Mouse (Mus musculus) olfactory bulb, adult 2 months (tissue): ENCODE measurements at regions not wholly inside any gene's neighbourhood (a gene's known extent, or its start where the extent isn't known, plus 50 kb on each side); places are given as distances from the start of the nearest gene placed in this dataset.

Experiments
- H3K27ac ChIP-seq: fragments of 200-500 bp; 2 replicates; pipeline ENCODE4 v1.5.1; 2012; ENCODE audit warnings: low read depth, low read length; ENCODE audit not compliant: insufficient read depth
- H3K4me1 ChIP-seq: fragments of 200-500 bp; 2 replicates; pipeline ENCODE4 v1.6.1; 2012; ENCODE audit warnings: low read length; ENCODE audit not compliant: control insufficient read depth, insufficient read depth
- H3K4me3 ChIP-seq: fragments of 200-500 bp; 2 replicates; pipeline ENCODE4 v1.5.1; 2012; ENCODE audit warnings: mild to moderate bottlenecking, low read depth, low read length, moderate library complexity; ENCODE audit not compliant: insufficient read depth
- CTCF ChIP-seq: fragments of 200-500 bp; IDR thresholded peaks from 2 replicates; pipeline ENCODE4 v1.5.1; 2012; ENCODE audit warnings: low read depth, mild to moderate bottlenecking, low read length, moderate library complexity; ENCODE audit not compliant: insufficient read depth
- POLR2A ChIP-seq: fragments of 200-500 bp; IDR thresholded peaks from 2 replicates; pipeline ENCODE4 v1.6.1; 2012; ENCODE audit warnings: mild to moderate bottlenecking, low read depth, low read length, moderate library complexity; ENCODE audit not compliant: insufficient read depth
- WGBS: fragments of 180-500 bp; shearing (Covaris S2); methylation state at CpG from one replicate; pipeline ENCODE4 v1.1.7; 2018; 5-methylcytosine and 5-hydroxymethylcytosine counted together

GRCm38 (mm10) chr13:35208319-35208718 lies 181.4 kb upstream of the Eci2 start:
- Histone ChIP-seq H3K4me3 (no peak overlapping the region), H3K27ac (no peak overlapping the region), H3K4me1 (no peaks in the 10 kb centered on the region)
- WGBS = 83% methylated on average over 3 of the region's 3 CpGs
- TF ChIP-seq CTCF (no peak), POLR2A (no peak)

- 87% methylated on average over 4 of the region's 4 CpGs for WGBS
- Histone ChIP-seq H3K4me3 (no peak overlapping the region), H3K4me1 (no peaks in the 10 kb centered on the region), H3K27ac (no peak overlapping the region)
- TF ChIP-seq CTCF (no peak), POLR2A (no peak)
Measured at GRCm38 (mm10) chr13:35209551-35209950, 182.7 kb upstream of the Eci2 start.

GRCm38 (mm10) chr13:35211834-35212233 lies 184.9 kb upstream of the Eci2 start:
- no peak for TF ChIP-seq CTCF
- WGBS = 93% methylated on average over 9 of the region's 9 CpGs
- H3K4me3 ChIP-seq = no peak overlapping the region
- H3K4me1 ChIP-seq = no peaks in the 10 kb centered on the region
- no peak overlapping the region for H3K27ac ChIP-seq

GRCm38 (mm10) chr13:35212276-35212675 lies 185.4 kb upstream of the Eci2 start:
- Histone ChIP-seq H3K4me1 (no peaks in the 10 kb centered on the region), H3K4me3 (no peak overlapping the region), H3K27ac (no peak overlapping the region)
- no peak for TF ChIP-seq CTCF
- TF ChIP-seq POLR2A = no peak
- WGBS = 88% methylated on average over 4 of the region's 4 CpGs

GRCm38 (mm10) chr13:35214219-35214618 lies 187.3 kb upstream of the Eci2 start:
- 83% methylated on average over 4 of the region's 4 CpGs for WGBS
- H3K4me3 ChIP-seq = no peak overlapping the region
- no peak overlapping the region for H3K27ac ChIP-seq
- H3K4me1 ChIP-seq = no peaks in the 10 kb centered on the region
- no peak for TF ChIP-seq CTCF
- TF ChIP-seq POLR2A = no peak

GRCm38 (mm10) chr13:35226142-35226829 lies 199.4 kb upstream of the Eci2 start:
- Histone ChIP-seq H3K27ac (no peak overlapping the region), H3K4me1 (no peaks in the 10 kb centered on the region), H3K4me3 (no peak overlapping the region)
- WGBS = 83% methylated on average over 7 of the region's 7 CpGs
- TF ChIP-seq POLR2A (no peak), CTCF (no peak)

- 88% methylated on average over 1 of the region's 1 CpGs for WGBS
- no peak for TF ChIP-seq POLR2A
- TF ChIP-seq CTCF = no peak
- Histone ChIP-seq H3K27ac (no peak overlapping the region), H3K4me1 (no peaks in the 10 kb centered on the region), H3K4me3 (no peak overlapping the region)
Measured at GRCm38 (mm10) chr13:35226944-35227343, 200.0 kb upstream of the Eci2 start.

GRCm38 (mm10) chr13:35229601-35230000 lies 202.7 kb upstream of the Eci2 start:
- 82% methylated on average over 2 of the region's 2 CpGs for WGBS
- Histone ChIP-seq H3K4me1 (no peaks in the 10 kb centered on the region), H3K27ac (no peak overlapping the region), H3K4me3 (no peak overlapping the region)
- TF ChIP-seq POLR2A (no peak), CTCF (no peak)

- TF ChIP-seq CTCF (no peak), POLR2A (no peak)
- 84% methylated on average over 1 of the region's 1 CpGs for WGBS
- Histone ChIP-seq H3K27ac (no peak overlapping the region), H3K4me3 (no peak overlapping the region), H3K4me1 (no peaks in the 10 kb centered on the region)
Measured at GRCm38 (mm10) chr13:35233636-35234035, 206.7 kb upstream of the Eci2 start.

- no peak for TF ChIP-seq CTCF
- TF ChIP-seq POLR2A = no peak
- Histone ChIP-seq H3K4me3 (no peak overlapping the region), H3K4me1 (no peaks in the 10 kb centered on the region), H3K27ac (no peak overlapping the region)
- 52% methylated on average over 2 of the region's 2 CpGs for WGBS
Measured at GRCm38 (mm10) chr13:35241443-35241842, 214.5 kb upstream of the Eci2 start.
